Mouse (Mus musculus): ENCODE measurements around the gene Mapk10. TPM values are rescaled to one million over a fixed set of nuclear protein-coding genes. Genes with fewer than 3 reads are reported as not detected.
"Not testable (repeated sequence)": the region's sequence is repeated elsewhere in the genome, so short reads cannot be mapped to it uniquely, and the experiment has no call there.

The Mapk10 gene
- total RNA-seq, 2 experiments from 2014 or later, result 35.0 to 44.3 TPM

GRCm38 (mm10) chr5:102991691-102992090, 219.4 kb downstream of the Mapk10 start:
- intact Hi-C loops (cut with DNase I), result no loop called here
- no peak for DNase-seq

GRCm38 (mm10) chr5:102978382-102978781, 232.8 kb downstream of the Mapk10 start:
- intact Hi-C loops (cut with DNase I), result no loop called here

GRCm38 (mm10) chr5:102977138-102977537, 234.0 kb downstream of the Mapk10 start:
- intact Hi-C loops (cut with DNase I), result no loop called here
- no peak for DNase-seq

More at GRCm38 (mm10) chr5:102978382-102978781, 232.8 kb downstream of the Mapk10 start:
- DNase-seq, result no peak

GRCm38 (mm10) chr5:102976540-102976939, 234.6 kb downstream of the Mapk10 start:
- intact Hi-C loops (cut with DNase I), result no loop called here
- DNase-seq, result no peak

- intact Hi-C loops (cut with DNase I), result no loop called here
- DNase-seq, result no peak
Measured at GRCm38 (mm10) chr5:102974400-102974799, 236.7 kb downstream of the Mapk10 start.

GRCm38 (mm10) chr5:102964396-102964795, 246.7 kb downstream of the Mapk10 start:
- no peak for DNase-seq
- intact Hi-C loops (cut with DNase I), result no loop called here

GRCm38 (mm10) chr5:102953414-102953813, 257.7 kb downstream of the Mapk10 start:
- intact Hi-C loops (cut with DNase I), result no loop called here
- DNase-seq, result no peak

- no peak for DNase-seq
- intact Hi-C loops (cut with DNase I), result no loop called here
Measured at GRCm38 (mm10) chr5:102952918-102953317, 258.2 kb downstream of the Mapk10 start.

- peak; percentile 7 to 26 for DNase-seq
- intact Hi-C loops (cut with DNase I), result no loop called here
Measured at GRCm38 (mm10) chr5:102947061-102947711, 263.9 kb downstream of the Mapk10 start.

- intact Hi-C loops (cut with DNase I), result no loop called here
- DNase-seq, result no peak
Measured at GRCm38 (mm10) chr5:102946625-102947024, 264.5 kb downstream of the Mapk10 start.

GRCm38 (mm10) chr5:102943864-102944630, 267.1 kb downstream of the Mapk10 start:
- intact Hi-C loops (cut with DNase I); DNase-seq: not testable (repeated sequence)

- intact Hi-C loops (cut with DNase I), result no loop called here
- no peak for DNase-seq
Measured at GRCm38 (mm10) chr5:102930161-102930560, 281.0 kb downstream of the Mapk10 start.

- intact Hi-C loops (cut with DNase I), result no loop called here
- no peak for DNase-seq
Measured at GRCm38 (mm10) chr5:102926786-102927185, 284.3 kb downstream of the Mapk10 start.

GRCm38 (mm10) chr5:102920199-102920598, 290.9 kb downstream of the Mapk10 start:
- intact Hi-C loops (cut with DNase I), result no loop called here

GRCm38 (mm10) chr5:102905441-102906211, 305.5 kb downstream of the Mapk10 start:
- intact Hi-C loops (cut with DNase I), result no loop called here
- no peak for DNase-seq

More at GRCm38 (mm10) chr5:102920199-102920598, 290.9 kb downstream of the Mapk10 start:
- DNase-seq, result no peak

GRCm38 (mm10) chr5:102904066-102904465, 307.1 kb downstream of the Mapk10 start:
- no peak for DNase-seq
- intact Hi-C loops (cut with DNase I), result no loop called here

GRCm38 (mm10) chr5:102903487-102903886, 307.6 kb downstream of the Mapk10 start:
- no peak for DNase-seq
- intact Hi-C loops (cut with DNase I), result no loop called here

GRCm38 (mm10) chr5:102901176-102901575, 310.0 kb downstream of the Mapk10 start:
- intact Hi-C loops (cut with DNase I), result no loop called here
- no peak for DNase-seq

- no peak for DNase-seq
Measured at GRCm38 (mm10) chr5:102899680-102900215, 311.4 kb downstream of the Mapk10 start.

GRCm38 (mm10) chr5:102898301-102898700, 312.8 kb downstream of the Mapk10 start:
- intact Hi-C loops (cut with DNase I), result no loop called here
- no peak for DNase-seq

More at GRCm38 (mm10) chr5:102899680-102900215, 311.4 kb downstream of the Mapk10 start:
- intact Hi-C loops (cut with DNase I), result no loop called here

- intact Hi-C loops (cut with DNase I), result no loop called here
Measured at GRCm38 (mm10) chr5:102892226-102892625, 318.9 kb downstream of the Mapk10 start.

More at GRCm38 (mm10) chr5:102892226-102892625, 318.9 kb downstream of the Mapk10 start:
- no peak for DNase-seq

All from heart, postnatal 14 days (tissue).